Mouse (Mus musculus) granulocyte monocyte progenitor cell, adult 5-6 weeks (primary cell): ENCODE measurements around the gene Qrich2. TPM values are rescaled to one million over a fixed set of nuclear protein-coding genes. Genes with fewer than 3 reads are reported as not detected.
"Not testable (repeated sequence)": the region's sequence is repeated elsewhere in the genome, so short reads cannot be mapped to it uniquely, and the experiment has no call there.

Experiments used
- ATAC-seq: replicated peaks from 2 replicates; pipeline ENCODE4 v1.8.0; 2016; ENCODE audit warnings: mild to moderate bottlenecking, moderate TSS enrichment, inconsistent platforms; ENCODE audit not compliant: poor library complexity, severe bottlenecking
- total RNA-seq, 2 experiments: library from RNA; stranded (forward) in 1 of 2; stranded (reverse) in 1 of 2; fragments of 200-712, 200-1000 nt in 1 of 2; fragments of >200 nt in 1 of 2; fragmentation: Nextera tagmentation in 1 of 2; gene quantifications; 2 replicates each; pipeline ENCODE4 v1.2.3; 2014 to 2017

Gene Qrich2
- total RNA-seq, 2 experiments from 2014 or later = not detected

GRCm38 (mm10) chr11:116490232-116491107, 24.4 kb upstream of the Qrich2 start:
- ATAC-seq = peak; percentile 79

GRCm38 (mm10) chr11:116489771-116490231, 23.8 kb upstream of the Qrich2 start:
- ATAC-seq = 0 out of 2 replicates have a peak, but pooled peaks have one; percentile 4

- ATAC-seq = no peak
Measured at GRCm38 (mm10) chr11:116488693-116489375, 22.8 kb upstream of the Qrich2 start.

- no peak for ATAC-seq
Measured at GRCm38 (mm10) chr11:116488207-116488606, 22.2 kb upstream of the Qrich2 start.

GRCm38 (mm10) chr11:116484261-116484660, 18.2 kb upstream of the Qrich2 start:
- no peak for ATAC-seq

GRCm38 (mm10) chr11:116481776-116482175, 15.7 kb upstream of the Qrich2 start:
- ATAC-seq = no peak

GRCm38 (mm10) chr11:116480975-116481374, 14.9 kb upstream of the Qrich2 start:
- ATAC-seq = no peak

- no peak for ATAC-seq
Measured at GRCm38 (mm10) chr11:116479832-116480231, 13.8 kb upstream of the Qrich2 start.

- no peak for ATAC-seq
Measured at GRCm38 (mm10) chr11:116478978-116479377, 12.9 kb upstream of the Qrich2 start.

- ATAC-seq = no peak
Measured at GRCm38 (mm10) chr11:116477160-116477759, 11.2 kb upstream of the Qrich2 start.

- ATAC-seq = no peak
Measured at GRCm38 (mm10) chr11:116476696-116477095, 10.7 kb upstream of the Qrich2 start.

- no peak for ATAC-seq
Measured at GRCm38 (mm10) chr11:116476041-116476440, 10.0 kb upstream of the Qrich2 start.

GRCm38 (mm10) chr11:116472275-116472674, 6.2 kb upstream of the Qrich2 start:
- ATAC-seq = no peak

- ATAC-seq = no peak
Measured at GRCm38 (mm10) chr11:116470896-116471295, 4.9 kb upstream of the Qrich2 start.

- no peak for ATAC-seq
Measured at GRCm38 (mm10) chr11:116470249-116470648, 4.2 kb upstream of the Qrich2 start.

GRCm38 (mm10) chr11:116468338-116468737, 2.3 kb upstream of the Qrich2 start:
- ATAC-seq = not testable (repeated sequence)

- ATAC-seq = peak; percentile 95
Measured at GRCm38 (mm10) chr11:116463833-116464232, 2.2 kb downstream of the Qrich2 start.

- ATAC-seq = no peak
Measured at GRCm38 (mm10) chr11:116463338-116463737, 2.7 kb downstream of the Qrich2 start.

GRCm38 (mm10) chr11:116459786-116460185, 6.3 kb downstream of the Qrich2 start:
- ATAC-seq = no peak

GRCm38 (mm10) chr11:116456234-116456633, 9.8 kb downstream of the Qrich2 start:
- ATAC-seq = no peak

- no peak for ATAC-seq
Measured at GRCm38 (mm10) chr11:116453889-116454288, 12.2 kb downstream of the Qrich2 start.
